Mouse (Mus musculus): ENCODE results near the gene Dlx5. TPM values are rescaled to one million over a fixed set of nuclear protein-coding genes. Genes with fewer than 3 reads are reported as not detected.

Dlx5 gene
- total and polyA plus RNA-seq, 3 experiments, result not detected

- TF ChIP-seq EP300 (IDR thresholded peaks at IDR 0.05; ENCODE audit: low read length) (no peak), SIN3A (IDR thresholded peaks at IDR 0.05; ENCODE audit: low read length) (no peak), UBTF (IDR thresholded peaks at IDR 0.05; ENCODE audit: low read depth, low read length) (no peak), MAZ (IDR thresholded peaks at IDR 0.05; ENCODE audit: low read depth, low read length) (no peak), BHLHE40 (IDR thresholded peaks at IDR 0.05; ENCODE audit: low read depth, low read length) (no peak), TBP (conservative IDR thresholded peaks at IDR 0.05; ENCODE audit: low read depth, low read length) (no peak), USF2 (conservative IDR thresholded peaks at IDR 0.05; ENCODE audit: low read depth, low read length) (no peak), MYC (IDR thresholded peaks at IDR 0.05; ENCODE audit: low read depth, low read length) (no peak), KAT2A (IDR thresholded peaks at IDR 0.05; ENCODE audit: insufficient replicate concordance, low read length) (no peak), ZNF384 (IDR thresholded peaks at IDR 0.05; ENCODE audit: low read depth, low read length) (no peak), ZC3H11A (IDR thresholded peaks at IDR 0.05; ENCODE audit: low read depth, low read length) (no peak)
- Histone ChIP-seq H3K36me3 (replicated peaks in 1 of 2; ENCODE audit: control insufficient read depth in 1 of 2, insufficient read depth in 1 of 2, low read length in 1 of 2) (no peaks in the 10 kb centered on the region), H3K9me3 (replicated peaks; ENCODE audit: low read length) (peaks cover 9% of the 10 kb centered on the region), H3K4me2 (ENCODE audit: insufficient read depth, low read depth, poor library complexity, severe bottlenecking) (no peak within 1 kb of the TSS), H3K79me2 (replicated peaks; ENCODE audit: control insufficient read depth, extremely low read depth, insufficient read depth, poor library complexity, severe bottlenecking) (no peaks in the 10 kb centered on the region), H3K9ac (ENCODE audit: insufficient read depth, low read depth) (no peak within 1 kb of the TSS), H3K4me1 (ENCODE audit: control insufficient read depth in 1 of 2, insufficient read depth in 2 of 2) (peaks cover 2 to 18% of the 10 kb centered on the region in 2 experiments; a peak in 2 of 4 replicates), H3K4me3 (replicated peaks in 1 of 3; ENCODE audit: low read depth in 2 of 3, low read length in 2 of 3, poor library complexity in 1 of 3) (no peak within 1 kb of the TSS), H3K27me3 (replicated peaks) (peaks cover 3% of the 10 kb centered on the region), H3K27ac (ENCODE audit: insufficient read depth, low read depth) (no peak within 1 kb of the TSS)
- DNase-seq (ENCODE audit: extremely low read depth), result no peak
- in situ Hi-C loops (cut with MboI; ENCODE audit: low pct_ligation_motif_present, low pct_unique_long_range_greater_than_20kb, low sequenced_read_pairs), result no loop called here
- dilution Hi-C loops (cut with MboI; ENCODE audit: extremely low pct_ligation_motif_present, extremely low pct_unique_long_range_greater_than_20kb, low sequenced_read_pairs), result no loop called here
These were observed 18.6 kb downstream of the Dlx5 start, which contains the start of gene Dlx6 for GRCm38 (mm10) chr6:6863160-6863870. TSS of gene Dlx6 (plus strand) at chr6:6863334.

GRCm38 (mm10) chr6:6862611-6863010, 19.3 kb downstream of the Dlx5 start:
- no peaks in the 10 kb centered on the region for H3K36me3 ChIP-seq (replicated peaks in 1 of 2; ENCODE audit: control insufficient read depth in 1 of 2, insufficient read depth in 1 of 2, low read length in 1 of 2)
- peaks cover 2 to 24% of the 10 kb centered on the region in 2 experiments; a peak in 2 of 4 replicates for H3K4me1 ChIP-seq (ENCODE audit: control insufficient read depth in 1 of 2, insufficient read depth in 2 of 2)
- peaks cover 9% of the 10 kb centered on the region for H3K9me3 ChIP-seq (replicated peaks; ENCODE audit: low read length)
- dilution Hi-C loops (cut with MboI; ENCODE audit: extremely low pct_ligation_motif_present, extremely low pct_unique_long_range_greater_than_20kb, low sequenced_read_pairs) (no loop called here), in situ Hi-C loops (cut with MboI; ENCODE audit: low pct_ligation_motif_present, low pct_unique_long_range_greater_than_20kb, low sequenced_read_pairs) (no loop called here)
- TF ChIP-seq GABPA (IDR thresholded peaks at IDR 0.05; ENCODE audit: insufficient replicate concordance, low read depth, low read length), result no peak
- no peak for TF ChIP-seq TCF12 (IDR thresholded peaks at IDR 0.05; ENCODE audit: low read depth, low read length)
- no peak for TF ChIP-seq E2F4 (IDR thresholded peaks at IDR 0.05; ENCODE audit: insufficient replicate concordance, low read depth, low read length)
- TF ChIP-seq MAZ (IDR thresholded peaks at IDR 0.05; ENCODE audit: low read depth, low read length), result no peak
- TF ChIP-seq ZNF384 (IDR thresholded peaks at IDR 0.05; ENCODE audit: low read depth, low read length), result no peak
- no peak for TF ChIP-seq BHLHE40 (IDR thresholded peaks at IDR 0.05; ENCODE audit: low read depth, low read length)
- TF ChIP-seq MAFK (IDR thresholded peaks at IDR 0.05; ENCODE audit: insufficient replicate concordance, low read length), result no peak
- TF ChIP-seq PAX5 (IDR thresholded peaks at IDR 0.05; ENCODE audit: low read length), result no peak
- TF ChIP-seq ZC3H11A (IDR thresholded peaks at IDR 0.05; ENCODE audit: low read depth, low read length), result no peak
- no peak for TF ChIP-seq NELFE (IDR thresholded peaks at IDR 0.05; ENCODE audit: low read depth, low read length)
- no peak for TF ChIP-seq HCFC1 (IDR thresholded peaks at IDR 0.05; ENCODE audit: low read depth, low read length)
- TF ChIP-seq MXI1 (IDR thresholded peaks at IDR 0.05; ENCODE audit: low read depth, low read length), result no peak
- no peak for TF ChIP-seq POLR2AphosphoS2 (IDR thresholded peaks at IDR 0.05; ENCODE audit: low read depth, low read length)
- no peak for DNase-seq (ENCODE audit: extremely low read depth)
- no peak overlapping the region for H3K4me2 ChIP-seq (ENCODE audit: insufficient read depth, low read depth, poor library complexity, severe bottlenecking)
- no peak overlapping the region for H3K9ac ChIP-seq (ENCODE audit: insufficient read depth, low read depth)
- H3K79me2 ChIP-seq (replicated peaks; ENCODE audit: control insufficient read depth, extremely low read depth, insufficient read depth, poor library complexity, severe bottlenecking), result no peaks in the 10 kb centered on the region
- H3K27me3 ChIP-seq (replicated peaks), result peaks cover 3% of the 10 kb centered on the region
- H3K27ac ChIP-seq (ENCODE audit: insufficient read depth, low read depth), result no peak overlapping the region
- H3K4me3 ChIP-seq (replicated peaks in 1 of 3; ENCODE audit: low read depth in 2 of 3, low read length in 2 of 3, poor library complexity in 1 of 3), result no peak overlapping the region

Measured in CH12.LX (cell line).